Mouse (Mus musculus) mammary gland, adult 2 months (tissue): Measurements from ENCODE around the gene Kctd7. TPM values are rescaled to one million over a fixed set of nuclear protein-coding genes. Genes with fewer than 3 reads are reported as not detected.

ENCODE experiments used
- polyA plus RNA-seq: library from polyadenylated mRNA; depleted of rRNA; stranded (reverse); fragments of >200 nt; gene quantifications from 2 replicates; pipeline ENCODE4 v1.2.3, GENCODE M21; 2012; ENCODE audit warnings: low replicate concordance; rRNA removed

Kctd7 gene
- 6.4 and 12.7 TPM in 2 replicates for polyA plus RNA-seq

GRCm38 (mm10) chr5:130144334-130145312, at the start of gene Kctd7:
Gene Kctd7 (plus strand): TSS chr5:130144861.

GRCm38 (mm10) chr5:130171423-130171954, 26.8 kb downstream of the Kctd7 start, which contains the start of gene Rabgef1:
Gene Rabgef1 (plus strand): TSS chr5:130171798.

Other genes starting within 250 kb of the Kctd7 start
- gene Zbed5, start 249.1 kb upstream of the Kctd7 start, polyA plus RNA-seq, result 1.5 and 2.5 TPM in 2 replicates
- gene Phkg1, start 246.3 kb upstream of the Kctd7 start, polyA plus RNA-seq, result 8.4 and 93.8 TPM in 2 replicates
- gene Nupr1l, start 236.3 kb upstream of the Kctd7 start, polyA plus RNA-seq, result 6.3 and 16.3 TPM in 2 replicates
- gene Vkorc1l1, start 202.9 kb upstream of the Kctd7 start, polyA plus RNA-seq, result 16.9 and 40.6 TPM in 2 replicates
- 49.1 and 57.7 TPM in 2 replicates for gene Gusb, start 141.8 kb upstream of the Kctd7 start, polyA plus RNA-seq
- gene Asl, start 115.6 kb upstream of the Kctd7 start, polyA plus RNA-seq, result 22.6 and 31.5 TPM in 2 replicates
- 6.0 and 13.4 TPM in 2 replicates for gene Crcp, start 115.6 kb upstream of the Kctd7 start, polyA plus RNA-seq
- gene Tpst1, start 71.5 kb upstream of the Kctd7 start, polyA plus RNA-seq, result 19.8 and 27.4 TPM in 2 replicates
- gene Rabgef1, start 26.9 kb downstream of the Kctd7 start, polyA plus RNA-seq, result 20.7 and 34.6 TPM in 2 replicates
- gene Tmem248, start 72.2 kb downstream of the Kctd7 start, polyA plus RNA-seq, result 35.4 and 36.4 TPM in 2 replicates
- 22.3 and 23.1 TPM in 2 replicates for gene Sbds, start 110.7 kb downstream of the Kctd7 start, polyA plus RNA-seq
- 8.8 and 10.7 TPM in 2 replicates for gene Tyw1, start 110.8 kb downstream of the Kctd7 start, polyA plus RNA-seq
- not detected in 2 replicates for gene Caln1, start 224.6 kb downstream of the Kctd7 start, polyA plus RNA-seq
- gene A330070K13Rik, start 239.8 kb downstream of the Kctd7 start, polyA plus RNA-seq, result not detected in 2 replicates